Mouse (Mus musculus): Measurements from ENCODE around the gene Vwa7. TPM values are rescaled to one million over a fixed set of nuclear protein-coding genes. Genes with fewer than 3 reads are reported as not detected.
A peak's percentile ranks its signal among the peaks of the same experiment; 100 is the strongest.
"Not testable (repeated sequence)": the region's sequence is repeated elsewhere in the genome, so short reads cannot be mapped to it uniquely, and the experiment has no call there.

The Vwa7 gene
- total RNA-seq (2021): 10 to 100 TPM; 13.1 to 14.1 TPM
- long read RNA-seq, experiment 1, full-length matches to known transcripts: 1 of 13 reads
- long read RNA-seq, experiment 1, partial matches to known transcripts: 6 of 13 reads
- long read RNA-seq, experiment 1, other reads (novel, unspliced or antisense): 6 of 13 reads
- long read RNA-seq, experiment 2, partial matches to known transcripts: 1 of 3 reads
- long read RNA-seq, experiment 2, other reads (novel, unspliced or antisense): 2 of 3 reads

DNA sequence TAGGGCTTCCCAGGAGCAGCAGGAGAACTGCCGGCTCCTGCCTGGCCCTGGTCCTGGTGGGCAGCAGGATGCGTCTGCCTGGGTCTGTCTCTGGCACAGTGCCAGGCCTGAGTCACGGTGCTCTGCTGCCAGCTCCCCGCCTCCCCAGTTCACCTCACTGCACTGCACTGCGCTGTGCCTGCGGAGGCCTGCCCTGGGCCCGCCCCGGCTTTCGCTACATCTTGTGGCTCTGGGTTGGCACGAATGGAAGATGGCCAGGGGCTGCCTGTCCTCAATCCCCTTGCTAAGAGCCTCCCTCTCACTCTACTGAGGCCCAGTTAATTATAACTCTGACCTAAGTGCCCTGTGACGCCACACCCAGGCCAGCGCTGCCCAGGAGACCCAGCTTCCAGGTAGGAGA, at the start of gene Vwa7:
Vwa7 (plus strand) TSS at position 204 of the 400 bp plus-strand sequence.
- DNase-seq: peak; percentile 48 to 57

DNA sequence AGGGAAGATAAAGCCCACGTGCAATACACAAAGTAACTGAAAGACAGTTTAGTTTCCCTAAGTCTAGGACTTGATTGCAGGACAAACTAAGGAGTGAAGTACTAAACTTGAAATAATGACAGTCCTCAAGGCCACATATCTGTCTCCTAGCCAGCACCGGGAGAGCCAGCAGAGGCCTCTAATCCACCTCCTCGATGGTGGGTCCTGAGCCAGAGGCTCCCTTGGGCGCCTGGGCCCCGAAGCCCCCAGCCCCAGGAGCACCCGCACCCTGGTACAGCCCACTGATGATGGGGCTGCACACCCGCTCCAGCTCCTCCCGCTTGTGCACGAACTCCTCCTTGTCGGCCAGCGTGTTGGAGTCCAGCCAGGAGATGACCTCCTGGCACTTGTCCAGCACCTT, 46.6 kb upstream of the Vwa7 start, which contains the start of gene Gm20481:
Gm20481 (plus strand) TSS at position 91 of the 400 bp plus-strand sequence.
- DNase-seq: not testable (repeated sequence)

GRCm38 (mm10) chr17:34970850-34971249, 45.5 kb upstream of the Vwa7 start:
- DNase-seq: not testable (repeated sequence)

DNA sequence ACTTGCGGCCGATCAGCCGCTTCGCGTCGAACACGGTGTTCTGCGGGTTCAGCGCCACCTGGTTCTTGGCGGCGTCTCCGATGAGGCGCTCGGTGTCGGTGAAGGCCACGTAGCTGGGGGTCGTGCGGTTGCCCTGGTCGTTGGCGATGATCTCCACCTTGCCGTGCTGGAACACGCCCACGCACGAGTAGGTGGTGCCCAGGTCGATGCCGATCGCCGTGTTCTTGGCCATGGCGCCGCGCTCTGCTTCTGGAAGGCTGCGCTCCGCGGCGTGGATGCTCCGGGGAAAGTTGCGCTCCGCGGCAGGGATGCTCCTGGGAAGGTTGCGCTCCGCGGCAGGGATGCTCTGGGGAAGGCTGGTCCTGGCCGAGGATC, 44.7 kb upstream of the Vwa7 start:
- DNase-seq: not testable (repeated sequence)

GRCm38 (mm10) chr17:34972069-34972749, 44.2 kb upstream of the Vwa7 start, which contains the start of the genes Hspa1a and Hspa1l:
TSS of gene Hspa1a (minus strand) at chr17:34972156.
TSS of gene Hspa1l (plus strand) at chr17:34972703.
- DNase-seq: peak; percentile 96 to 97

- no peak for DNase-seq
Measured at GRCm38 (mm10) chr17:34975581-34976492, 40.5 kb upstream of the Vwa7 start.

DNA sequence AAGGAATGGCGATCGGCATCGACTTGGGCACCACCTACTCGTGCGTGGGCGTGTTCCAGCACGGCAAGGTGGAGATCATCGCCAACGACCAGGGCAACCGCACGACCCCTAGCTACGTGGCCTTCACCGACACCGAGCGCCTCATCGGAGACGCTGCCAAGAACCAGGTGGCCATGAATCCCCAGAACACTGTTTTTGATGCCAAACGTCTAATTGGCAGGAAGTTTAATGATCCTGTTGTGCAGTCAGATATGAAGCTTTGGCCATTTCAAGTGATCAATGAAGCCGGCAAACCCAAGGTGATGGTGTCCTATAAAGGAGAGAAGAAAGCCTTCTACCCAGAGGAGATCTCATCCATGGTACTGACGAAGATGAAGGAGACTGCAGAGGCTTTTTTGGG, 39.4 kb upstream of the Vwa7 start:
- DNase-seq: no peak

DNA sequence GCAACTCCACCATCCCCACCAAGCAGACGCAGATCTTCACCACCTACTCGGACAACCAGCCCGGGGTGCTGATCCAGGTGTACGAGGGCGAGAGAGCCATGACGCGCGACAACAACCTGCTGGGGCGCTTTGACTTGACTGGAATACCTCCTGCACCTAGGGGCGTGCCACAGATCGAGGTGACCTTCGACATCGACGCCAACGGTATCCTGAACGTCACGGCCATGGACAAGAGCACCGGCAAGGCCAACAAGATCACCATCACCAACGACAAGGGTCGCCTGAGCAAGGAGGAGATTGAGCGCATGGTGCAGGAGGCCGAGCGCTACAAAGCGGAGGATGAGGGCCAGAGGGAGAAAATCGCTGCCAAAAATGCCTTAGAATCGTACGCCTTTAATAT, 38.1 kb upstream of the Vwa7 start:
- no peak for DNase-seq

GRCm38 (mm10) chr17:34979631-34980030, 36.7 kb upstream of the Vwa7 start:
- DNase-seq: no peak

DNA sequence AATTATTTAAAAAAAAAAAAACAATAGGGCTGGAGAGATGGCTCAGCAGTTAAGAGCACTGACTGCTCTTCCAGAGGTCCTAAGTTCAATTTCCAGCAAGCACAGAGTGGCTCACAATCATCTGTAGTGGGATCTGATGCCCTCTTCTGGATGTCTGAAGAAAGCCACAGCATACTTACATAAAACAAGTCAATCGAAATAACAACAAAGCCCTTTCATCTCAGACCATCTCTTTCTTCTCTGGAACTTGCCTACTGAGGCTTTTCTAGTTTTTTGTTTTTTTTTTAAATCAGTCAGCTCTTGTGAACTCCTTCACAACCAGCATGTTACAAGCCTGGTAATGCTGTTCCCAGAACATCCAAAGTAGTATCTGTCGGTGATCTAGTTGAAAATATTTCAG, 35.7 kb upstream of the Vwa7 start:
- DNase-seq: peak; percentile 67 to 68

DNA sequence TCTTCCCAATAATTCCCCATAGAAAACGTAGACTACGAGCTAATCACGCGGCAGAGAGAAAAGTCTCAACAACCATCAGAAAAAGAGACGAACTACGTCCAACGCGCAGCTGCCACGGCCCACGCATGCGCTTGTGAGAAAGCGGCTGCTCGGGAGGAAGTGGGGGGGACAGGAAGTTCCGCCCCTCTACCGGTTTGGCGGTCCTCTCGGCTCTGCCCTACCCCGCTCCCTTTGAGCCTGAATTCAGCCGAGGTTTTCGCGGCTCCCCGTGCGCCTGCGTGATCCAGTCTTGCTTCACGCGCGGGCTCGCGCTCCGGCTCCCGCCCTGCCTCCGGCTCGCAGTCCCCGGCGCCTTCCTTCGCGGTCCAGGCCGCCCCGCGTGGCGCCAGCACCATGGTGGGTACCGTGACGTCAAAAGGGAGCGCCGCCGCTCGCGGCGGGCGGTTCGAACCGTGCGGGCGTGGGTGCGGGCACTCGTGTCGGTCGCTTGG, 34.6 kb upstream of the Vwa7 start, which contains the start of gene Lsm2:
Lsm2 (plus strand) TSS at position 173 of the 491 bp plus-strand sequence.
- DNase-seq: peak; percentile 95 to 96

DNA sequence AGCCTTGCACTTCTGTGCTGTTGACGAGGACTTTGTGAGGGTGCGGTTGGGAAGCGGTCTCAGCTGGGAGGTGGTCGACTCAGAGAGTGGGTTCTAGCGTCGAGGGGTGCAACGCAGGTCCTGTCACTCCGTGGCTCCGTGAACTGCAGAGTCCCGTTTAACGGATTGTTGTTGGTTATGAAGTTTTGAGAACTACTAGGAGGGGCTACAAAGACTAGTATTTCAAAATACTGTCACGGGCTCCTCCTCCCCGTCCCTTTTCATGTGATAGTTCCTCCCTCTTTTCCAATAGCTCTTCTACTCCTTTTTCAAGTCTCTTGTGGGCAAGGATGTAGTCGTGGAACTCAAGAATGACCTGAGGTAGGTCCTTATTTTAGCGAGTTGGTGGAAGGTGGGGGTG, 34.1 kb upstream of the Vwa7 start:
- DNase-seq: no peak

- peak in 1 of 2 experiments; percentile 52 for DNase-seq
Measured at GRCm38 (mm10) chr17:34984218-34984617, 32.2 kb upstream of the Vwa7 start.

DNA sequence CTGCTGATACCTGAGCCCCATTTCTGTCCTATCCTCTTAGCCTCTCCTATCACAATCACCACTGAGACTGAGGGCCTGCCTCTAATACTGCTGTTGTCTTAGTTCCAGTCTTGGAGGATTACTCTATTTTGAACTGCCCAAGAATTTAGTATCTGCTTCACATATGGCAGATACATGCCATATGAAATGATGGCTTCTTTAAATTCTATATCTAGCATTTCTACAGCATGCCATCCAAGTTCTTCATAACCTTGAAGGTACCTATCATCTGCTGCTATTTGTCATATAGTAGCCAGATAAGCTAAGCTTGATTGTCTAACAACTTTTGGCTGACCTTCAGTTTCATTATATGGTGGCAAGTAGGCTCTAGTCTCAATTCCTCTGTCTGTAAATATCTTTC, 21.6 kb upstream of the Vwa7 start:
- no peak for DNase-seq

DNA sequence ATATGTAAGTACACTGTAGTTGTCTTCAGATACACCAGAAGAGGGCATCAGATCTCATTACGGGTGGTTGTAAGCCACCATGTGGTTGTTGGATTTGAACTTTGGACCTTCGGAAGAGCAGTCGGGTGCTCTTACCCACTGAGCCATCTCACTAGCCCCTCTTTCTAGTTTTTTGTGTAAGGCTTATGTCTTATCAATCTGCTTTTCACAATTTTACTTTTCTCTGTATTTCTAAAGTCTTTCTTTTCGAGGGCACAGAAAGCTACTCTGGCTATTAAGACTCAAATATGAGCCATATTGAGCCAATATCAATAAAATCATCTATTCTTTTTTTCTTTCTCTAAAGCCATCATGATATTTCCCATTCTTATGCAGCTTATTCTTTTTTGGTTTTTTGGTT, 21.2 kb upstream of the Vwa7 start:
- not testable (repeated sequence) for DNase-seq

GRCm38 (mm10) chr17:34995927-34996326, 20.5 kb upstream of the Vwa7 start:
- DNase-seq: not testable (repeated sequence)

- no peak for DNase-seq
Measured at GRCm38 (mm10) chr17:34996411-34997141, 19.8 kb upstream of the Vwa7 start.

GRCm38 (mm10) chr17:34997142-34997483, 19.3 kb upstream of the Vwa7 start:
- DNase-seq: no peak

DNA sequence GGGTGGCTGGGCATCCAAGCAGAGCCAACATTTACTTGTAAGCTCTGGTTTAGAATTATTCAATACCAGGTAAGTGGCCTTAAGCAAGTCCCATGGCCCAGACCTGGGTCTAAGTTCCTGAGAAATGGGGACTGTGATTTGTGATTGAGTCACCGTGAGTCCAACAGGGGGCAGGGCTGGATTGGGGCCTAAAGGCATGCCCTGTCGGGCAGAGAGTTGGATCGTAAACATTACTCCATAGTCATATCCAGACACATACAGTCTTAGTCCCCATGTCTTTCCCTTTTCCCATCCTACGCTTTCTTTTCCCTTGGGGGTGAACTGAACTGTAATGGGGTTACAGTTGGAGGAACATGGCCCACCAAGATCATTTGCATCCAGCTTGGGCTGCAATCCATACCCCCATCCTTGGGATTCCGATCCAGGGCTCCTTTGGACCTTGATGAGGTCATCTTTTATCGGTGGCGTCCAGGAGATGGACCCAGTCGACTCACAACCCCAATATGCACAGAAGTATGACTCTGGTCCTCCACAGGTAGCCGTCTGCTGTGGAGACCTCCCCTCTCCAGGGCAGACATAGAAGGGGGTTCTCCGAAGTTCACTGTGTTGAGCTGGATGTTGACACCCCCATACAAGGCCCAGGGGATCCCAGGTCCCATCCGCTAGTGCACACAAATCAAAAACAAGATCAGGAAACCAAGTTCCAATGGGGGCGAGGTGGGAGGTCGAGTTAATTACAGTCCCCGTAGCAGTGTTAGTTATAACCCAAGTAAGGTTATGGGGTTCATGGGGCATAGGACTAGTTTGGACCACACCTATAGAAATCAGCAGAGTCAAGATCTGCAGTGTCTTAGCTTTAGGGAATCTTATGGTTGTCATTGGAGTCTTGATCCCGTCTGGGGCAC, 17.6 kb upstream of the Vwa7 start:
- no peak for DNase-seq

GRCm38 (mm10) chr17:34999871-35000716, 16.3 kb upstream of the Vwa7 start:
- DNase-seq: not testable (repeated sequence)
